Mouse (Mus musculus) adipocyte (in vitro differentiated cells): ENCODE results near the gene Cacnb2.

Source experiments
- DNase-seq: peaks from one replicate; pipeline ENCODE4 v3.0.0-alpha.2; 2016; ENCODE audit warnings: low spot score

The Cacnb2 gene

DNA sequence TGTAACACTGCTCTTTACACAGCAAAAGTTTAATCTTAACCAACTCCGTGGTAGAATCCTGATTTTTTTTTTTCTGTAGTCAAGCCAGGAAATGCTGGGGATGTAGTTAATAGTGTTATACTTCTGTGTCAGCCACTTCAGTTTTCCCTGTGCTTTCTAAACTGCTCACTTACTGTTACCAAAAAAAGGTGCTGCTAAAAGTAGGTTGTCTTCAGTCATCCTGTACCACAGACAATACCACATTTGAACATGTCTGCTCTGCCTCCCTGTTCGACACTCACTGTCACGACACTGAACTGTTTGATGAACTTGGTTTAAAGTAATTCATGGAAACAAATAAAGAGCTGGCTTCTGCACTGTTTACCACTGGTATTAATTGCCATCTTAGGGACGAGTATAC lies 385.6 kb downstream of the Cacnb2 start:
- no peak for DNase-seq

DNA sequence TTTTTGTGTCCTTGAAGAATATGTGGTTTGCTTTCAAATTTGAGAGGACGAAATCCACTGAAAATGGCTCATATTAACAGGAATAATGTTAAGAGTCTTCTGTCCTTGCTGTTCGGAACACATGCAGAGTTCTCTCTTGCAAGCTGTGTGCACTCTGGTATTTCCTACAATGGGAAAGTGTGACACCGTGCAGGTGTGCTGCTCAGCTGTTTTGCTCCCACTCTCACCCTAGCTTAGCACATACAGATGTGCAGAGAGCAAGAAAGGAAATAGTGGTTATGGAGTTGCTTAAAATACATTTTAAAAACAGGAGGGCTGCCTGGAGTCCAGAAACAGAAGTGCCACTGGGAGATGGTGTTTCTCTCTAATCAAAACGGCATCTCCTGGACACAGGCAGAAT lies 386.5 kb downstream of the Cacnb2 start:
- no peak for DNase-seq

DNA sequence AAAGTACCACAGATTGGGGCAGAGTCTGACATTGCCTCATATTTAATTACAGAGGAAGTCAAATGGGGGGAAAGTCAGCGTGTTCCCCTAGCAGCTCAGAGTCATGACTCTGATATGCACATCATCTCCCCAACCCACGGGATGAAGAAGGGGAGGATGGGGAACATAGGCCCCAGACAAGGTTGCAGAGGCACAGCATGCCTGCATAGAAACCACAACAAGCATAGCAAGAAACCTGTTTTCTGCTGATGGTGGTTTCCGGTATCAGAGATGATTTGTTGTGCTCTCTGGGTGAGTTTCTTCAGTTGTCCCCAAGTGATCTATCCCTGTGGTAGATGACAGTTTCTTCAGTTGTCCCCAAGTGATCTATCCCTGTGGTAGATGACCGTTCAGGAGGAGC lies 389.6 kb downstream of the Cacnb2 start:
- DNase-seq, result no peak

DNA sequence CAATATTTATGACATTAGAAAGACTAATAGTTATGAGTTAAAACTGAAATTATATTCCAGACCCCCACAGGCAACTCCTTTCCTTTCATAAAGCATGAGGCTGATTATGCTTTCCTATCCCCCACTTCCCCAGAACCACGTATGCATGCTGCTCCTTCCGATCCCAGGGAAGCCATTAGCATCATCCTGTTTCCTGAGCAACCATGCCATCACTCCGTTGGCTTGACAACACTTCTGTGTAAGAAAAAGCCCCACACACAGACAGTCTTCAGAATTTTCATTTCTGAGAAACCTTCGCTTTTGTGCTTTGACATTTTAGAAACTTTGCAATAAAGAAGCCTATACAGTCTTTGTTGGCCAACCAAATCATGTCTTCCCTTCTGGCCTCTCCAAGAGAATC lies 393.1 kb downstream of the Cacnb2 start:
- no peak for DNase-seq

DNA sequence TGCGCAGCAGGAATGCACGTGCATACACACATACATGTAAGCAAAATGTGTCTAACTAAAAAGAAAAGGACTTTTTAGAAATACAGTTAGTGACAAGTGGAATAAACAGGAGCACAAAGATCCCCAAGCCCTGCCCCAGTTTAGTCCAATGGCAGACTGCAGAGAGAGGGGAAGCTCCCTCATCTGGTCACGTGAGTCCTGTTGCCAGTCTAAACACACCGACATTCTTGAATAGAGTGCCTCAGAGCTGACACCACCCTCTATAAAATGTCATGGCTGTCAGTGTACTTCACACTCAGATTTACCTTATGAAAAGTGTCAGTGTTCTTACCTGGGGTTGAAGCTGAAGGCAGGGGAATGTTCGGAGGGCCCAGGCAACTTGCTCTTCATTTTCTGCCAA lies 394.9 kb downstream of the Cacnb2 start:
- no peak for DNase-seq

DNA sequence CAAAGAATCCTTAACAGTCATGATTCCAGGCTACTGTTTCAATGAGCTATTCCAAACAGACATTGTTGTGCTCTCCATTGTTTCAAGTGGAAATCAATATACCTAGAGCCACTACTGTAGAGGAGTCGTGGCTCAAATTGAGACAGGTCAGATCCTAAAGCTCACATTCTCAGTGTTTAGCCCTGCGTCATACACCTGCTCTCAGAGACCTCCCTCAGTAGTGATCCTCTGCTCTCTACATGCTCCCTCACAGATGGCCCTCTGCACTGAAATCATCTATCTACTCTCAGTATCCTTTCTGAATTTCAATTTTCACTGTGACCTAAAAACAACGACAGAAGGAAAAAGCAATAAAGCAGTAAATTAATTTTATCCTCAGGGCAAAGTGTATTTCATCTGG lies 404.6 kb downstream of the Cacnb2 start:
- no peak for DNase-seq

DNA sequence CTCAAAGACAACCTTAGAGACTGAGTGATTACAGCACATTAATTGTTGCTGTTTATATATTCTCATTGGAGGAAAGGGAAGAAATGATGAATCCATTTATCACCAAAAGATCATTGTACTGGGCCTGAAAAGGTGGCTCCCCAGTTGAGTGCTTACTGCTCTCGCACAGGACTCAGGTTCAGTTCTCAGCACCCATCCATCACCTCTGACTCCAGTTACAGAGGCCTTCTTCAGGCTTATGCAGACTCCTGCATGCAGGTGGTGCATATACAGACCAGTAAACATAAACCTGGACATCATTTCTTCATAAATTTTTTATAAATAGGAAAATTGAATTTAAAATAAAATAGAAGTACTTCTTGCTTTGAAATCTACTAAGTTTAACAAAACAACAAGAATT lies 405.2 kb downstream of the Cacnb2 start:
- no peak for DNase-seq

DNA sequence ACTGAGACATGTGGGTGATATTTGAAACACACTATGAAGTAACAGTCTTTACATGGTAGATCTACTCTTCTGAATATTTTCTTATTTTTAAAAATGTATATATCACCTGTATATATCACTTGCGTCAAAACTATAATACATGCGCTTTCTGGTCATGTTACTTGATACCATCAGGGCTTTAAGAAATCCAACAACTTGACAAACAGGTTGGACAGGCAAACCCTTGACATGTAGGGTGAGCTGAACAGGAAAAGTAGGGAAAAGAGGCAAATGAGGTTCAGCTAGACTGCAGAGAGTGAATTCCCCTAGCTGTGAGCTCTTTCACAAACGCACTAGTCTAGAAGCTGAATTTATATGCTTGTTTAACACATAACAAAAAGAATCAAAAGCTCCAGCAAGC lies 423.9 kb downstream of the Cacnb2 start:
- DNase-seq, result no peak

DNA sequence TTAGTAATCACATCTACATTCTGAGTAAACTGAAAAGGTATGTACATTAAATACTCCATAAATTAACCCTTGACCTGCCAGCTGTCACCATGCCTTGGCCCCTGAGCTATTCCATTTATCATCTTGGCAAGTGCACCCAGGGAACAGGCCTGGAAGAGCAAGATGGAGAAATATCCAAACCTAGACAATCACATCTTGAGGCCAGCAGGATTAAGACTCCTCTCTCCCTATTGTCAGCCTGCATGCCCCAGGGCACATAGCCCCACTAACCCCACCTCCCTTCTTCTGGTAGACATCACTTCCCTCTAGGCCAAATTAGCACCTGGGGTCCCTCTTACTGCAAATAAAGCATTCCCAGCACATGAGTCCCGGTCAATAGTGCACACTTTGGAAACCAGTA lies 424.9 kb downstream of the Cacnb2 start:
- DNase-seq, result no peak
